Comparison of ENCODE assay signal across 10 mouse cellular contexts in genomic region chr6:127981176-127981575, GRCm38 (mm10).
DNase-seq lines count a peak whose midpoint lies in the region; ATAC-seq lines count a peak whose summit lies in the region.
"Had no signal": no experiment of that assay in that cellular context is flagged by ENCODE, and none has a peak within 500 bp of the region (broad histone marks: within the 10 kb centered on the region; RNA-seq: fewer than 3 reads in every experiment).

No protein-coding gene starts in this region.

- no peaks in the 10 kb centered on the region for H3K9me3 ChIP-seq in heart, embryonic 12.5 days (replicated peaks)
- H3K9me3 ChIP-seq in heart, embryonic 15.5 days (replicated peaks), result no peaks in the 10 kb centered on the region
- H3K9me3 ChIP-seq in hindbrain, embryonic 14.5 days (ENCODE audit: control insufficient read depth, low read length), result no peaks in the 10 kb centered on the region
- H3K9me3 ChIP-seq: midbrain, embryonic 13.5 days had no signal

- H3K9ac ChIP-seq in heart, embryonic 12.5 days, result peak overlapping the region; percentile 24; the same call in 1 of the 2 replicates
- H3K9ac ChIP-seq in heart, embryonic 15.5 days, result no peak overlapping the region
- no peak overlapping the region for H3K9ac ChIP-seq in hindbrain, embryonic 14.5 days
- H3K9ac ChIP-seq: midbrain, embryonic 13.5 days had no signal

- no peak overlapping the region for H3K4me3 ChIP-seq in heart, embryonic 12.5 days
- H3K4me3 ChIP-seq in heart, embryonic 15.5 days, result no peak overlapping the region
- no peak overlapping the region for H3K4me3 ChIP-seq in hindbrain, embryonic 14.5 days (replicated peaks; ENCODE audit: low read length)
- H3K4me3 ChIP-seq: midbrain, embryonic 13.5 days had no signal

- no peak overlapping the region for H3K4me2 ChIP-seq in heart, embryonic 12.5 days
- no peak overlapping the region; the same call in 1 of the 2 replicates for H3K4me2 ChIP-seq in heart, embryonic 15.5 days
- H3K4me2 ChIP-seq in hindbrain, embryonic 14.5 days (replicated peaks), result no peak overlapping the region
- H3K4me2 ChIP-seq: midbrain, embryonic 13.5 days had no signal

- H3K27me3 ChIP-seq in heart, embryonic 12.5 days (replicated peaks), result no peaks in the 10 kb centered on the region
- H3K27me3 ChIP-seq in heart, embryonic 15.5 days, result no peaks in the 10 kb centered on the region
- H3K27me3 ChIP-seq in hindbrain, embryonic 14.5 days (ENCODE audit: control insufficient read depth, insufficient read depth, low read length), result no peaks in the 10 kb centered on the region

- WGBS in heart, embryonic 12.5 days, result 41% methylated on average over 8 of the region's 8 CpGs
- WGBS in heart, embryonic 15.5 days, result 24% methylated on average over 8 of the region's 8 CpGs
- WGBS in hindbrain, embryonic 14.5 days, result 46% methylated on average over 8 of the region's 8 CpGs

- no peak for DNase-seq in heart, adult 8-10 months (ENCODE audit: low spot score)
- DNase-seq in right cerebral cortex, adult 2 months (ENCODE audit: low spot score in 2 of 2), result peak; percentile 25 to 31
- DNase-seq in right cerebral cortex, postnatal 14 days, result no peak
- peak; percentile 61 for DNase-seq in testis, postnatal 10 days (ENCODE audit: low spot score)
- no peak for DNase-seq in hindbrain, embryonic 14.5 days (ENCODE audit: low spot score)
- no peak for DNase-seq in thymus, postnatal 36 days

- ATAC-seq in heart, embryonic 12.5 days (ENCODE audit: insufficient number of reproducible peaks, low FRiP score), result no peak
- no peak for ATAC-seq in heart, embryonic 15.5 days (replicated peaks; ENCODE audit: insufficient number of reproducible peaks, insufficient read depth, low FRiP score, low read depth)
- no peak for ATAC-seq in hindbrain, embryonic 14.5 days (ENCODE audit: low FRiP score)
- ATAC-seq: midbrain, embryonic 13.5 days had no signal

- peaks cover 61% of the 10 kb centered on the region for H3K4me1 ChIP-seq in heart, embryonic 12.5 days (replicated peaks)
- peaks cover 76% of the 10 kb centered on the region for H3K4me1 ChIP-seq in heart, embryonic 15.5 days (replicated peaks)
- peaks cover 12% of the 10 kb centered on the region for H3K4me1 ChIP-seq in hindbrain, embryonic 14.5 days (replicated peaks; ENCODE audit: control insufficient read depth, insufficient read depth, low read length)

- H3K27ac ChIP-seq in heart, embryonic 12.5 days (ENCODE audit: poor library complexity, severe bottlenecking), result 0 out of 2 replicates have a peak overlapping the region, but pooled peaks have one; percentile 12
- peak overlapping the region; percentile 72 for H3K27ac ChIP-seq in heart, embryonic 15.5 days
- no peak overlapping the region for H3K27ac ChIP-seq in hindbrain, embryonic 14.5 days
- H3K27ac ChIP-seq: kidney, postnatal 0 days; midbrain, embryonic 13.5 days had no signal

- H3K36me3 ChIP-seq in heart, embryonic 12.5 days, result 0 out of 2 replicates have a peak, but pooled peaks cover 5% of the 10 kb centered on the region
- H3K36me3 ChIP-seq in heart, embryonic 15.5 days, result no peaks in the 10 kb centered on the region
- no peaks in the 10 kb centered on the region for H3K36me3 ChIP-seq in hindbrain, embryonic 14.5 days (replicated peaks; ENCODE audit: control insufficient read depth, insufficient read depth)
- H3K36me3 ChIP-seq: midbrain, embryonic 13.5 days had no signal

Comparison
In these comparisons a context has a peak if more than half of its experiments do, and no peak if none do; other contexts are left out.
1. DNase-seq: peak in right cerebral cortex, adult 2 months (2 of 2) and testis, postnatal 10 days (single experiment); none in heart, adult 8-10 months (single experiment), right cerebral cortex, postnatal 14 days (single experiment), hindbrain, embryonic 14.5 days (single experiment) and thymus, postnatal 36 days (0 of 2).